8 mouse cellular contexts compared by ENCODE assay signal in the genomic region with DNA sequence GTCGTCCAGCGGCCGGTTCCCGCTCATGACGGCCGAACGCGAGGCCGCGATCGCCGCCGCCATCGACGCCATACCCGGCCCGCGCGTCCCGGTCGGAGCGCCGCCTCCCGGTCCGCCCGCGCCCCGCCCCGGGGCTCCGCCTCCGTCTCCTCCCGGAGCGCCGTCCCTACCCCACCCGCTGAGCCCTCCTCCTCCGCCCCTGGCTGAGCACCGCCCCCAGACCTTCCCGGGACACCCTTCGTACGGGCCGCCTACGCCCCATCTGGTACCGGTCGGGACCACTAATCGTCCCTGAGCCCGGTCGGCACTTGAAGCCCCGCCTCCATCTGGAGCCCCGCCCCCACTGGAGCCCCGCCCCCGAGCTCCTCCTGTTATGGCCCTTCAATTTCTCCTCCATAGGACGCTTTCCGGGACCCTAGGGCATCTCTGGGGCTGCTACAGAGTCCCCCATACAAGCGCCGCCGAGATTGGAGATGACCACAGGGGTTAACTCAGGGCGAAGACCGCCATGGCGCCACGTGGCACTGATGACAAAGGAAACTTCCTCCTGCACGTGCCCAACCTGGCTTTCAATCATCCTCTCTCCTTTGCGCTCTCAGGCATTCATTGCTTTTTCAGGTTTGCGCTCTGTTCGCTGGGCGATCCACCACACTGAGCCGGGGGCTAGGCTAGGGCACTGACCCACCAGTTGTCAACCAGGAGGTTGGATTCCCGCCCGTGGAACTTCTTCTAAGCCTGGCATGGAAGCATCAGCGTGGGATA. TPM values are rescaled to one million over a fixed set of nuclear protein-coding genes. Genes with fewer than 3 reads are reported as not detected.
A peak's percentile ranks its signal among the peaks of the same experiment; 100 is the strongest.
DNase-seq lines count a peak whose midpoint lies in the region; ATAC-seq and TF ChIP-seq lines count a peak whose summit lies in the region.

Gene 2310022B05Rik, minus strand, starts transcription at position 258 of the 762 bp plus-strand sequence.

- peak; percentile 59 to 90; a peak in 2 of 4 replicates for TF ChIP-seq POLR2A in MEL (IDR thresholded peaks at IDR 0.05; ENCODE audit: control insufficient read depth in 1 of 2, insufficient read depth in 1 of 2, low read depth in 1 of 2, low read length in 2 of 2, poor library complexity in 1 of 2)
- peak; percentile 54 for TF ChIP-seq POLR2A in testis, adult 2 months (IDR thresholded peaks at IDR 0.05; ENCODE audit: control insufficient read depth, low read depth, low read length)

- intact Hi-C loops in heart, postnatal 25 days (cut with DNase I): no loop called here

- no peak for TF ChIP-seq CTCF in MEL (IDR thresholded peaks at IDR 0.05 in 2 of 3, conservative IDR thresholded peaks at IDR 0.05 in 1 of 3; ENCODE audit: control insufficient read depth in 1 of 3, insufficient read depth in 1 of 3, low read depth in 2 of 3, low read length in 3 of 3, poor library complexity in 1 of 3, severe bottlenecking in 1 of 3)
- TF ChIP-seq CTCF in testis, adult 2 months (IDR thresholded peaks at IDR 0.05; ENCODE audit: control insufficient read depth, insufficient read depth, insufficient replicate concordance, low read depth, low read length): no peak

- peaks cover 3% of the 10 kb centered on the region for H3K79me2 ChIP-seq in MEL (ENCODE audit: control insufficient read depth, insufficient read depth, low read length, poor library complexity)

- peak within 1 kb of the TSS; percentile 87 to 95 for H3K4me3 ChIP-seq in MEL (ENCODE audit: control insufficient read depth in 1 of 2, insufficient read depth in 1 of 2, low read depth in 2 of 2, low read length in 2 of 2)
- H3K4me3 ChIP-seq in forebrain, embryonic 16.5 days (replicated peaks; ENCODE audit: low read length): peak within 1 kb of the TSS; percentile 87
- H3K4me3 ChIP-seq in neural tube, embryonic 14.5 days (ENCODE audit: low read depth, low read length): peak within 1 kb of the TSS; percentile 88
- peak within 1 kb of the TSS; percentile 92 for H3K4me3 ChIP-seq in testis, adult 2 months (ENCODE audit: control insufficient read depth, low read depth, low read length)

- H3K4me1 ChIP-seq in MEL (ENCODE audit: control insufficient read depth in 1 of 2, insufficient read depth in 2 of 2, low read length in 2 of 2): peaks cover 2 to 13% of the 10 kb centered on the region in 2 experiments; a peak in 3 of 4 replicates
- peaks cover 43% of the 10 kb centered on the region for H3K4me1 ChIP-seq in forebrain, embryonic 16.5 days (replicated peaks; ENCODE audit: control insufficient read depth, insufficient read depth, low read length)
- H3K4me1 ChIP-seq in neural tube, embryonic 14.5 days (ENCODE audit: control insufficient read depth, insufficient read depth, low read length): peaks cover 37% of the 10 kb centered on the region
- peaks cover 10% of the 10 kb centered on the region for H3K4me1 ChIP-seq in testis, adult 2 months (ENCODE audit: control insufficient read depth, insufficient read depth, low read length)

- peaks cover 0 to 11% of the 10 kb centered on the region in 2 experiments; a peak in 1 of 4 replicates for H3K36me3 ChIP-seq in MEL (ENCODE audit: control insufficient read depth in 1 of 2, insufficient read depth in 2 of 2, low read length in 2 of 2)
- peaks cover 2% of the 10 kb centered on the region; the same call in 1 of the 2 replicates for H3K36me3 ChIP-seq in forebrain, embryonic 16.5 days (ENCODE audit: control insufficient read depth, insufficient read depth)
- H3K36me3 ChIP-seq in neural tube, embryonic 14.5 days (ENCODE audit: control insufficient read depth, insufficient read depth, low read length): no peaks in the 10 kb centered on the region
- H3K36me3 ChIP-seq in testis, adult 2 months (ENCODE audit: control insufficient read depth, insufficient read depth, low read length): no peaks in the 10 kb centered on the region

- TF ChIP-seq EP300 in MEL (IDR thresholded peaks at IDR 0.05; ENCODE audit: low read depth in 1 of 2, low read length in 2 of 2): no peak

- H3K9ac ChIP-seq in MEL (ENCODE audit: control insufficient read depth, low read depth, low read length, poor library complexity, severe bottlenecking): peak within 1 kb of the TSS; percentile 96
- peak within 1 kb of the TSS; percentile 90 for H3K9ac ChIP-seq in forebrain, embryonic 16.5 days (replicated peaks; ENCODE audit: low read depth, low read length)
- H3K9ac ChIP-seq in neural tube, embryonic 14.5 days (replicated peaks; ENCODE audit: low read depth, low read length): peak within 1 kb of the TSS; percentile 84

- TF ChIP-seq RAD21 in MEL (IDR thresholded peaks at IDR 0.05; ENCODE audit: low read depth, low read length): no peak

- ATAC-seq in forebrain, embryonic 16.5 days: peak; percentile 88
- peak; percentile 87 for ATAC-seq in neural tube, embryonic 14.5 days (ENCODE audit: low read depth)

- H3K9me3 ChIP-seq in MEL (replicated peaks; ENCODE audit: insufficient read depth, low read length): no peaks in the 10 kb centered on the region
- H3K9me3 ChIP-seq in forebrain, embryonic 16.5 days (ENCODE audit: control insufficient read depth, low read length): no peaks in the 10 kb centered on the region
- H3K9me3 ChIP-seq in neural tube, embryonic 14.5 days (ENCODE audit: control insufficient read depth, low read length): no peaks in the 10 kb centered on the region

- peak within 1 kb of the TSS; percentile 91 for H3K4me2 ChIP-seq in forebrain, embryonic 16.5 days (ENCODE audit: low read length)
- peak within 1 kb of the TSS; percentile 73 for H3K4me2 ChIP-seq in neural tube, embryonic 14.5 days (ENCODE audit: low read depth, low read length)

- no peaks in the 10 kb centered on the region for H3K27me3 ChIP-seq in MEL (ENCODE audit: control insufficient read depth in 1 of 2, insufficient read depth in 2 of 2, low read length in 2 of 2)
- H3K27me3 ChIP-seq in forebrain, embryonic 16.5 days (replicated peaks; ENCODE audit: control insufficient read depth, insufficient read depth, low read length): no peaks in the 10 kb centered on the region
- no peaks in the 10 kb centered on the region for H3K27me3 ChIP-seq in neural tube, embryonic 14.5 days (ENCODE audit: control insufficient read depth, insufficient read depth, low read length)
- no peaks in the 10 kb centered on the region for H3K27me3 ChIP-seq in testis, adult 2 months (ENCODE audit: control insufficient read depth, insufficient read depth, low read length)

- DNase-seq in MEL (ENCODE audit: low read depth, low spot score): peak; percentile 79
- peak; percentile 70 to 82 for DNase-seq in cerebellum, adult 18-20 months
- peak; percentile 87 for DNase-seq in heart, postnatal 25 days (ENCODE audit: low spot score)
- peak; percentile 76 to 89 for DNase-seq in layer of hippocampus, adult 18-20 months (ENCODE audit: low spot score in 2 of 2)
- DNase-seq in lung, adult 18-20 months: peak; percentile 91 to 94

- WGBS in forebrain, embryonic 16.5 days: 1% methylated on average over 60 of the region's 69 CpGs
- WGBS in neural tube, embryonic 14.5 days: under 1% methylated on average over 59 of the region's 69 CpGs

- peak within 1 kb of the TSS; percentile 45 for H3K27ac ChIP-seq in MEL (ENCODE audit: control insufficient read depth, low read depth, low read length)
- H3K27ac ChIP-seq in forebrain, embryonic 16.5 days (ENCODE audit: low read length): peak within 1 kb of the TSS; percentile 89
- peak within 1 kb of the TSS; percentile 88 for H3K27ac ChIP-seq in neural tube, embryonic 14.5 days (ENCODE audit: low read depth, low read length)
- peak within 1 kb of the TSS; percentile 82 for H3K27ac ChIP-seq in testis, adult 2 months (ENCODE audit: control insufficient read depth, insufficient read depth, low read depth, low read length)

TF ChIP-seq in MEL, 35 proteins besides CTCF, POLR2A, EP300 and RAD21 (continues in another document):
- TF ChIP-seq TBP (IDR thresholded peaks at IDR 0.05; ENCODE audit: low read depth, low read length) (no peak), HCFC1 (IDR thresholded peaks at IDR 0.05; ENCODE audit: low read depth, low read length) (0 out of 2 replicates have a peak, but pooled peaks have one; percentile 32), ETS1 (IDR thresholded peaks at IDR 0.05; ENCODE audit: low read depth, low read length) (no peak), TCF12 (IDR thresholded peaks at IDR 0.05; ENCODE audit: low read depth, low read length) (no peak; the same call in 1 of the 2 replicates), JUND (IDR thresholded peaks at IDR 0.05; ENCODE audit: low read depth, low read length) (no peak), CHD2 (IDR thresholded peaks at IDR 0.05; ENCODE audit: low read length) (no peak), SMC3 (IDR thresholded peaks at IDR 0.05; ENCODE audit: low read depth, low read length) (no peak), MYB (IDR thresholded peaks at IDR 0.05; ENCODE audit: low read depth, low read length) (no peak), ZNF384 (IDR thresholded peaks at IDR 0.05; ENCODE audit: low read depth, low read length) (no peak), CHD1 (IDR thresholded peaks at IDR 0.05; ENCODE audit: low read depth, low read length) (no peak), POLR2AphosphoS2 (IDR thresholded peaks at IDR 0.05; ENCODE audit: low read length) (no peak), UBTF (IDR thresholded peaks at IDR 0.05; ENCODE audit: borderline replicate concordance, insufficient read depth, low read depth, low read length) (no peak), RCOR1 (IDR thresholded peaks at IDR 0.05; ENCODE audit: low read depth, low read length) (no peak), MEF2A (IDR thresholded peaks at IDR 0.05; ENCODE audit: extremely low read depth, insufficient replicate concordance, low read depth, low read length, poor library complexity, severe bottlenecking) (no peak), NRF1 (IDR thresholded peaks at IDR 0.05; ENCODE audit: insufficient read depth, low read depth, low read length, poor library complexity, severe bottlenecking) (no peak), NELFE (IDR thresholded peaks at IDR 0.05; ENCODE audit: low read depth, low read length) (peak; percentile 63), SIN3A (IDR thresholded peaks at IDR 0.05; ENCODE audit: low read length) (no peak), KAT2A (conservative IDR thresholded peaks at IDR 0.05; ENCODE audit: low read depth, low read length) (no peak), ZKSCAN1 (IDR thresholded peaks at IDR 0.05; ENCODE audit: low read depth, low read length) (no peak), ELF1 (IDR thresholded peaks at IDR 0.05; ENCODE audit: low read depth, low read length) (no peak), ZMIZ1 (IDR thresholded peaks at IDR 0.05; ENCODE audit: low read depth, low read length) (no peak)

RNA-seq across cellular contexts. Expression of gene 2310022B05Rik, which starts in this region (rescaled TPM):
- total RNA-seq in MEL (2012; rRNA removed): 5.7 and 6.2 TPM in 2 replicates
- 10 to 100 TPM in 1 of 2 experiments, not detected in 1; 27.0 TPM for polyA plus RNA-seq in MEL (2012; ENCODE audit: insufficient read depth in 1 of 2, insufficient read length in 2 of 2, low read depth in 1 of 2, low replicate concordance in 2 of 2, missing spikeins in 1 of 2)
- 26.0 and 29.4 TPM in 2 replicates for polyA plus RNA-seq in forebrain, embryonic 16.5 days (2015; fragmentation: Nextera tagmentation; extraction: Ambion mirVana)
- total RNA-seq in heart, postnatal 25 days (2021): 10 to 100 TPM; 71.7 to 83.3 TPM
- total RNA-seq in layer of hippocampus, adult 18-20 months (2021): 10 to 100 TPM; 72.1 to 76.9 TPM
- 21.9 and 25.2 TPM in 2 replicates for polyA plus RNA-seq in neural tube, embryonic 14.5 days (2014; fragmentation: Nextera tagmentation; extraction: Ambion mirVana)
- 15.9 and 17.3 TPM in 2 replicates for polyA plus RNA-seq in testis, adult 2 months (2012; rRNA removed)

Comparison
In these comparisons a context has a peak if more than half of its experiments do, and no peak if none do; other contexts are left out.
1. Peak in every context shown above with its lines: DNase-seq, ATAC-seq, H3K4me3 ChIP-seq and H3K27ac ChIP-seq.
2. RNA of gene 2310022B05Rik (total RNA-seq): 71.7 to 83.3 TPM in heart, postnatal 25 days and 72.1 to 76.9 TPM in layer of hippocampus, adult 18-20 months; 5.7 to 6.2 TPM in MEL; every median in the first group is over 10 times any median in the second.